Mouse (Mus musculus): ENCODE results near the gene Trib3. TPM values are rescaled to one million over a fixed set of nuclear protein-coding genes. Genes with fewer than 3 reads are reported as not detected.

The Trib3 gene
- polyA plus RNA-seq, 1 experiment from 2014 or later: 1.1 TPM

GRCm38 (mm10) chr2:152339631-152340179 lies 4.1 kb downstream of the Trib3 start:
- Histone ChIP-seq H3K4me3 (ENCODE audit: low read depth, low read length) (no peak overlapping the region), H3K4me1 (ENCODE audit: control insufficient read depth, insufficient read depth, low read length) (0 out of 2 replicates have a peak, but pooled peaks cover 3% of the 10 kb centered on the region), H3K9ac (replicated peaks; ENCODE audit: low read depth, low read length) (no peak overlapping the region), H3K27me3 (ENCODE audit: control insufficient read depth, insufficient read depth, low read length) (no peaks in the 10 kb centered on the region), H3K9me3 (ENCODE audit: control insufficient read depth, low read depth, low read length) (no peaks in the 10 kb centered on the region), H3K4me2 (replicated peaks; ENCODE audit: low read depth, low read length) (no peak overlapping the region), H3K27ac (ENCODE audit: low read length) (no peak overlapping the region), H3K36me3 (ENCODE audit: control insufficient read depth, insufficient read depth, low read length) (no peaks in the 10 kb centered on the region)
- no peak for ATAC-seq (ENCODE audit: insufficient number of reproducible peaks, insufficient read depth, low FRiP score, low read depth)
- WGBS: 87% methylated on average over 22 of the region's 22 CpGs

GRCm38 (mm10) chr2:152338319-152338718 lies 5.5 kb downstream of the Trib3 start:
- WGBS: 77% methylated on average over 13 of the region's 13 CpGs
- no peak for ATAC-seq (ENCODE audit: insufficient number of reproducible peaks, insufficient read depth, low FRiP score, low read depth)

GRCm38 (mm10) chr2:152337591-152338212 lies 6.1 kb downstream of the Trib3 start:
- Histone ChIP-seq H3K4me1 (ENCODE audit: control insufficient read depth, insufficient read depth, low read length) (no peaks in the 10 kb centered on the region), H3K9ac (replicated peaks; ENCODE audit: low read depth, low read length) (no peak overlapping the region), H3K4me2 (replicated peaks; ENCODE audit: low read depth, low read length) (no peak overlapping the region), H3K27me3 (ENCODE audit: control insufficient read depth, insufficient read depth, low read length) (no peaks in the 10 kb centered on the region), H3K9me3 (ENCODE audit: control insufficient read depth, low read depth, low read length) (no peaks in the 10 kb centered on the region), H3K27ac (ENCODE audit: low read length) (no peak overlapping the region), H3K4me3 (ENCODE audit: low read depth, low read length) (no peak overlapping the region), H3K36me3 (ENCODE audit: control insufficient read depth, insufficient read depth, low read length) (no peaks in the 10 kb centered on the region)
- 89% methylated on average over 11 of the region's 11 CpGs for WGBS
- no peak for ATAC-seq (ENCODE audit: insufficient number of reproducible peaks, insufficient read depth, low FRiP score, low read depth)

More at GRCm38 (mm10) chr2:152338319-152338718, 5.5 kb downstream of the Trib3 start:
- no peak overlapping the region for H3K4me3 ChIP-seq (ENCODE audit: low read depth, low read length)
- H3K27me3 ChIP-seq (ENCODE audit: control insufficient read depth, insufficient read depth, low read length): no peaks in the 10 kb centered on the region
- no peaks in the 10 kb centered on the region for H3K36me3 ChIP-seq (ENCODE audit: control insufficient read depth, insufficient read depth, low read length)
- no peaks in the 10 kb centered on the region for H3K4me1 ChIP-seq (ENCODE audit: control insufficient read depth, insufficient read depth, low read length)
- no peak overlapping the region for H3K27ac ChIP-seq (ENCODE audit: low read length)
- no peak overlapping the region for H3K4me2 ChIP-seq (replicated peaks; ENCODE audit: low read depth, low read length)
- H3K9me3 ChIP-seq (ENCODE audit: control insufficient read depth, low read depth, low read length): no peaks in the 10 kb centered on the region
- H3K9ac ChIP-seq (replicated peaks; ENCODE audit: low read depth, low read length): no peak overlapping the region

- no peak overlapping the region for H3K9ac ChIP-seq (replicated peaks; ENCODE audit: low read depth, low read length)
- no peak for ATAC-seq (ENCODE audit: insufficient number of reproducible peaks, insufficient read depth, low FRiP score, low read depth)
- H3K4me1 ChIP-seq (ENCODE audit: control insufficient read depth, insufficient read depth, low read length): no peaks in the 10 kb centered on the region
- no peak overlapping the region for H3K4me2 ChIP-seq (replicated peaks; ENCODE audit: low read depth, low read length)
- no peak overlapping the region for H3K4me3 ChIP-seq (ENCODE audit: low read depth, low read length)
- no peaks in the 10 kb centered on the region for H3K9me3 ChIP-seq (ENCODE audit: control insufficient read depth, low read depth, low read length)
- no peaks in the 10 kb centered on the region for H3K36me3 ChIP-seq (ENCODE audit: control insufficient read depth, insufficient read depth, low read length)
- no peaks in the 10 kb centered on the region for H3K27me3 ChIP-seq (ENCODE audit: control insufficient read depth, insufficient read depth, low read length)
- H3K27ac ChIP-seq (ENCODE audit: low read length): no peak overlapping the region
- WGBS: 86% methylated on average over 1 of the region's 1 CpGs
Measured at GRCm38 (mm10) chr2:152336856-152337255, 7.0 kb downstream of the Trib3 start.

GRCm38 (mm10) chr2:152335289-152335820 lies 8.5 kb downstream of the Trib3 start:
- Histone ChIP-seq H3K27ac (ENCODE audit: low read length) (no peak overlapping the region), H3K9me3 (ENCODE audit: control insufficient read depth, low read depth, low read length) (no peaks in the 10 kb centered on the region), H3K4me3 (ENCODE audit: low read depth, low read length) (no peak overlapping the region), H3K36me3 (ENCODE audit: control insufficient read depth, insufficient read depth, low read length) (no peaks in the 10 kb centered on the region), H3K9ac (replicated peaks; ENCODE audit: low read depth, low read length) (no peak overlapping the region), H3K4me2 (replicated peaks; ENCODE audit: low read depth, low read length) (no peak overlapping the region), H3K4me1 (ENCODE audit: control insufficient read depth, insufficient read depth, low read length) (peaks cover 10% of the 10 kb centered on the region; the same call in 1 of the 2 replicates), H3K27me3 (ENCODE audit: control insufficient read depth, insufficient read depth, low read length) (no peaks in the 10 kb centered on the region)
- WGBS: 52% methylated on average over 10 of the region's 11 CpGs
- no peak for ATAC-seq (ENCODE audit: insufficient number of reproducible peaks, insufficient read depth, low FRiP score, low read depth)

GRCm38 (mm10) chr2:152333345-152334006 lies 10.4 kb downstream of the Trib3 start:
- H3K27ac ChIP-seq (ENCODE audit: low read length): no peak overlapping the region
- H3K9ac ChIP-seq (replicated peaks; ENCODE audit: low read depth, low read length): no peak overlapping the region
- no peak overlapping the region for H3K4me3 ChIP-seq (ENCODE audit: low read depth, low read length)
- peaks cover 9% of the 10 kb centered on the region for H3K36me3 ChIP-seq (ENCODE audit: control insufficient read depth, insufficient read depth, low read length)
- H3K27me3 ChIP-seq (ENCODE audit: control insufficient read depth, insufficient read depth, low read length): no peaks in the 10 kb centered on the region
- ATAC-seq (ENCODE audit: insufficient number of reproducible peaks, insufficient read depth, low FRiP score, low read depth): no peak
- WGBS: 70% methylated on average over 4 of the region's 4 CpGs
- peaks cover 11% of the 10 kb centered on the region; the same call in 1 of the 2 replicates for H3K4me1 ChIP-seq (ENCODE audit: control insufficient read depth, insufficient read depth, low read length)
- no peaks in the 10 kb centered on the region for H3K9me3 ChIP-seq (ENCODE audit: control insufficient read depth, low read depth, low read length)
- no peak overlapping the region for H3K4me2 ChIP-seq (replicated peaks; ENCODE audit: low read depth, low read length)

- H3K9me3 ChIP-seq (ENCODE audit: control insufficient read depth, low read depth, low read length): no peaks in the 10 kb centered on the region
- H3K9ac ChIP-seq (replicated peaks; ENCODE audit: low read depth, low read length): peak within 1 kb of the TSS; percentile 75
- H3K27me3 ChIP-seq (ENCODE audit: control insufficient read depth, insufficient read depth, low read length): no peaks in the 10 kb centered on the region
- WGBS: under 1% methylated on average over 54 of the region's 54 CpGs
- H3K36me3 ChIP-seq (ENCODE audit: control insufficient read depth, insufficient read depth, low read length): peaks cover 12% of the 10 kb centered on the region
- peak within 1 kb of the TSS; percentile 69 for H3K4me3 ChIP-seq (ENCODE audit: low read depth, low read length)
- H3K4me2 ChIP-seq (replicated peaks; ENCODE audit: low read depth, low read length): peak within 1 kb of the TSS; percentile 93
- ATAC-seq (ENCODE audit: insufficient number of reproducible peaks, insufficient read depth, low FRiP score, low read depth): peak; percentile 94
- peak within 1 kb of the TSS; percentile 93 for H3K27ac ChIP-seq (ENCODE audit: low read length)
- H3K4me1 ChIP-seq (ENCODE audit: control insufficient read depth, insufficient read depth, low read length): peaks cover 11% of the 10 kb centered on the region; the same call in 1 of the 2 replicates
Measured at GRCm38 (mm10) chr2:152332101-152332825, 11.6 kb downstream of the Trib3 start, which contains the start of gene Rbck1. TSS of gene Rbck1 (minus strand) at chr2:152332653.

- Histone ChIP-seq H3K4me1 (ENCODE audit: control insufficient read depth, insufficient read depth, low read length) (peaks cover 11% of the 10 kb centered on the region; the same call in 1 of the 2 replicates), H3K9me3 (ENCODE audit: control insufficient read depth, low read depth, low read length) (no peaks in the 10 kb centered on the region), H3K4me2 (replicated peaks; ENCODE audit: low read depth, low read length) (peak overlapping the region; percentile 93), H3K36me3 (ENCODE audit: control insufficient read depth, insufficient read depth, low read length) (peaks cover 24% of the 10 kb centered on the region), H3K4me3 (ENCODE audit: low read depth, low read length) (peak overlapping the region; percentile 69), H3K9ac (replicated peaks; ENCODE audit: low read depth, low read length) (no peak overlapping the region), H3K27ac (ENCODE audit: low read length) (no peak overlapping the region), H3K27me3 (ENCODE audit: control insufficient read depth, insufficient read depth, low read length) (no peaks in the 10 kb centered on the region)
- 65% methylated on average over 7 of the region's 7 CpGs for WGBS
- no peak for ATAC-seq (ENCODE audit: insufficient number of reproducible peaks, insufficient read depth, low FRiP score, low read depth)
Measured at GRCm38 (mm10) chr2:152330858-152331423, 12.9 kb downstream of the Trib3 start.
